Mouse (Mus musculus) lung, postnatal 0 days (tissue): Measurements from ENCODE around the gene Fkbp8. TPM values are rescaled to one million over a fixed set of nuclear protein-coding genes. Genes with fewer than 3 reads are reported as not detected.

ENCODE experiments used
- ATAC-seq: fragments of 200-750 bp; cut with Nextera tagmentation; 2 replicates; pipeline ENCODE4 v1.8.0; 2017; ENCODE audit warnings: moderate library complexity
- DNase-seq: peaks from one replicate; pipeline ENCODE4 v3.0.0-alpha.2; 2016; ENCODE audit warnings: low spot score
- H3K27ac ChIP-seq: fragments of 300-500 bp; sonication (generic); 2 replicates; pipeline ENCODE4 v1.5.1; 2014; ENCODE audit warnings: antibody characterized with exemption, mild to moderate bottlenecking, low read length, mixed read lengths
- H3K27me3 ChIP-seq: fragments of 300-500 bp; sonication (generic); replicated peaks from 2 replicates; pipeline ENCODE4 v1.6.1; 2014; ENCODE audit warnings: low read length, mixed read lengths; ENCODE audit not compliant: insufficient read depth
- H3K36me3 ChIP-seq: fragments of 300-500 bp; sonication (generic); 2 replicates; pipeline ENCODE4 v1.6.1; 2014; ENCODE audit warnings: low read length, mixed read lengths; ENCODE audit not compliant: insufficient read depth
- H3K4me1 ChIP-seq: fragments of 300-500 bp; sonication (generic); 2 replicates; pipeline ENCODE4 v1.6.1; 2014; ENCODE audit warnings: antibody characterized with exemption, low read depth, low read length, mixed read lengths; ENCODE audit not compliant: insufficient read depth
- H3K4me2 ChIP-seq: fragments of 300-500 bp; sonication (generic); replicated peaks from 2 replicates; pipeline ENCODE4 v1.6.1; 2014; ENCODE audit warnings: low read depth, mild to moderate bottlenecking, low read length, moderate library complexity, mixed read lengths
- H3K4me3 ChIP-seq: fragments of 300-500 bp; sonication (generic); 2 replicates; pipeline ENCODE4 v1.5.1; 2014; ENCODE audit warnings: low read depth, low read length
- H3K9ac ChIP-seq: fragments of 300-500 bp; sonication (generic); replicated peaks from 2 replicates; pipeline ENCODE4 v1.6.1; 2014; ENCODE audit warnings: low read depth, mild to moderate bottlenecking
- H3K9me3 ChIP-seq: fragments of 300-500 bp; sonication (generic); 2 replicates; pipeline ENCODE4 v1.6.1; 2016; ENCODE audit warnings: low read length, mixed read lengths
- CTCF ChIP-seq: IDR thresholded peaks from 2 replicates; pipeline ENCODE4 v1.5.1; 2016; ENCODE audit warnings: antibody characterized with exemption, mild to moderate bottlenecking
- EP300 ChIP-seq: IDR thresholded peaks from 2 replicates; pipeline ENCODE4 v1.6.1; 2016; ENCODE audit warnings: antibody characterized with exemption, mild to moderate bottlenecking, control low read depth
- WGBS: fragments of 180-500 bp; shearing (Covaris S2); extraction: QIAGEN DNeasy Blood & Tissue Kit; methylation state at CpG from one replicate; pipeline ENCODE4 v1.1.7; 2014; 5-methylcytosine and 5-hydroxymethylcytosine counted together
- polyA plus RNA-seq: library from polyadenylated mRNA; unstranded; fragments of >200 nt; fragmentation: Nextera tagmentation; extraction: Ambion mirVana; gene quantifications from 2 replicates; pipeline ENCODE4 v1.2.1, GENCODE M21; 2015

Fkbp8 gene
- polyA plus RNA-seq, 1 experiment from 2014 or later: 222 TPM

GRCm38 (mm10) chr8:70561809-70562535 is 34.4 kb downstream of the Fkbp8 start:
- Histone ChIP-seq H3K4me2 (no peak overlapping the region), H3K4me1 (peaks cover 53% of the 10 kb centered on the region), H3K9ac (no peak overlapping the region), H3K4me3 (no peak overlapping the region), H3K27ac (peak overlapping the region; percentile 39), H3K9me3 (no peaks in the 10 kb centered on the region), H3K36me3 (no peaks in the 10 kb centered on the region), H3K27me3 (no peaks in the 10 kb centered on the region)
- 39% methylated on average over 7 of the region's 7 CpGs for WGBS
- TF ChIP-seq CTCF (no peak), EP300 (0 out of 2 replicates have a peak, but pooled peaks have one; percentile 32)
- peak; percentile 53 for ATAC-seq
- peak; percentile 80 for DNase-seq

GRCm38 (mm10) chr8:70562802-70563201 is 35.3 kb downstream of the Fkbp8 start:
- WGBS: 63% methylated on average over 3 of the region's 3 CpGs
- peaks cover 51% of the 10 kb centered on the region for H3K4me1 ChIP-seq
- H3K4me2 ChIP-seq: no peak overlapping the region
- H3K4me3 ChIP-seq: no peak overlapping the region
- peak; percentile 71 for ATAC-seq
- peak; percentile 83 for DNase-seq
- TF ChIP-seq EP300 (peak; percentile 61), CTCF (no peak)
- no peaks in the 10 kb centered on the region for H3K27me3 ChIP-seq
- no peak overlapping the region for H3K9ac ChIP-seq
- no peaks in the 10 kb centered on the region for H3K36me3 ChIP-seq
- H3K9me3 ChIP-seq: no peaks in the 10 kb centered on the region
- no peak overlapping the region for H3K27ac ChIP-seq

GRCm38 (mm10) chr8:70563763-70564387 is 36.4 kb downstream of the Fkbp8 start:
- Histone ChIP-seq H3K9ac (no peak overlapping the region), H3K9me3 (no peaks in the 10 kb centered on the region), H3K27me3 (no peaks in the 10 kb centered on the region), H3K4me3 (no peak overlapping the region), H3K4me2 (no peak overlapping the region), H3K27ac (no peak overlapping the region), H3K4me1 (peaks cover 46% of the 10 kb centered on the region), H3K36me3 (no peaks in the 10 kb centered on the region)
- DNase-seq (no peak), ATAC-seq (no peak)
- 76% methylated on average over 6 of the region's 6 CpGs for WGBS
- TF ChIP-seq EP300 (no peak), CTCF (no peak)

GRCm38 (mm10) chr8:70564696-70565235 is 37.2 kb downstream of the Fkbp8 start:
- no peak overlapping the region for H3K4me3 ChIP-seq
- H3K4me2 ChIP-seq: no peak overlapping the region
- WGBS: 54% methylated on average over 3 of the region's 3 CpGs
- no peaks in the 10 kb centered on the region for H3K36me3 ChIP-seq
- H3K9me3 ChIP-seq: no peaks in the 10 kb centered on the region
- ATAC-seq: no peak
- H3K9ac ChIP-seq: no peak overlapping the region
- peaks cover 46% of the 10 kb centered on the region for H3K4me1 ChIP-seq
- no peaks in the 10 kb centered on the region for H3K27me3 ChIP-seq
- no peak overlapping the region; the same call in 1 of the 2 replicates for H3K27ac ChIP-seq
- DNase-seq: peak; percentile 49
- TF ChIP-seq EP300: 0 out of 2 replicates have a peak, but pooled peaks have one; percentile 29
- no peak for TF ChIP-seq CTCF

- Histone ChIP-seq H3K4me2 (no peak overlapping the region), H3K27me3 (no peaks in the 10 kb centered on the region), H3K9ac (no peak overlapping the region), H3K4me1 (peaks cover 39% of the 10 kb centered on the region), H3K36me3 (no peaks in the 10 kb centered on the region), H3K9me3 (no peaks in the 10 kb centered on the region), H3K4me3 (no peak overlapping the region), H3K27ac (no peak overlapping the region)
- DNase-seq (no peak), ATAC-seq (no peak)
- TF ChIP-seq EP300 (no peak), CTCF (no peak)
- 34% methylated on average over 3 of the region's 3 CpGs for WGBS
These were observed 38.0 kb downstream of the Fkbp8 start for GRCm38 (mm10) chr8:70565561-70565960.

- H3K4me2 ChIP-seq: no peak overlapping the region
- no peaks in the 10 kb centered on the region for H3K27me3 ChIP-seq
- H3K27ac ChIP-seq: no peak overlapping the region
- H3K9me3 ChIP-seq: no peaks in the 10 kb centered on the region
- no peaks in the 10 kb centered on the region for H3K4me1 ChIP-seq
- no peak overlapping the region for H3K9ac ChIP-seq
- ATAC-seq (no peak), DNase-seq (no peak)
- H3K4me3 ChIP-seq: no peak overlapping the region
- TF ChIP-seq CTCF (no peak), EP300 (no peak)
- H3K36me3 ChIP-seq: no peaks in the 10 kb centered on the region
These were observed 42.8 kb downstream of the Fkbp8 start for GRCm38 (mm10) chr8:70570360-70570759.
